Mouse (Mus musculus) neural tube, embryonic 13.5 days (tissue): ENCODE data around the gene Nrp2. TPM values are rescaled to one million over a fixed set of nuclear protein-coding genes. Genes with fewer than 3 reads are reported as not detected.

ENCODE experiments used
- ATAC-seq: fragments of 200-750 bp; cut with Nextera tagmentation; 2 replicates; pipeline ENCODE4 v1.8.0; 2017; ENCODE audit warnings: low read depth, mild to moderate bottlenecking, moderate TSS enrichment, moderate library complexity
- H3K27ac ChIP-seq: fragments of 300-500 bp; sonication (generic); replicated peaks from 2 replicates; pipeline ENCODE4 v1.5.1; 2015; ENCODE audit warnings: moderate library complexity, mild to moderate bottlenecking, inconsistent platforms
- H3K27me3 ChIP-seq: fragments of 300-500 bp; sonication (generic); 2 replicates; pipeline ENCODE4 v1.6.1; 2015; ENCODE audit warnings: mild to moderate bottlenecking, inconsistent platforms
- H3K36me3 ChIP-seq: fragments of 300-500 bp; sonication (generic); 2 replicates; pipeline ENCODE4 v1.6.1; 2015; ENCODE audit warnings: mild to moderate bottlenecking, inconsistent platforms
- H3K4me1 ChIP-seq: fragments of 300-500 bp; sonication (generic); replicated peaks from 2 replicates; pipeline ENCODE4 v1.6.1; 2015; ENCODE audit warnings: inconsistent platforms
- H3K4me2 ChIP-seq: fragments of 300-500 bp; sonication (generic); 2 replicates; pipeline ENCODE4 v1.6.1; 2015; ENCODE audit warnings: inconsistent platforms, mild to moderate bottlenecking, moderate library complexity
- H3K4me3 ChIP-seq: fragments of 300-500 bp; sonication (generic); 2 replicates; pipeline ENCODE4 v1.5.1; 2015; ENCODE audit warnings: mild to moderate bottlenecking, inconsistent platforms
- H3K9ac ChIP-seq: fragments of 300-500 bp; sonication (generic); 2 replicates; pipeline ENCODE4 v1.6.1; 2015; ENCODE audit warnings: moderate library complexity, mild to moderate bottlenecking, inconsistent platforms
- H3K9me3 ChIP-seq: fragments of 300-500 bp; sonication (generic); 2 replicates; pipeline ENCODE4 v1.6.1; 2016; ENCODE audit warnings: inconsistent platforms
- WGBS: fragments of 180-500 bp; shearing (Covaris S2); methylation state at CpG from one replicate; pipeline ENCODE4 v1.1.7; 2015; 5-methylcytosine and 5-hydroxymethylcytosine counted together
- polyA plus RNA-seq: library from polyadenylated mRNA; unstranded; fragments of >200 nt; fragmentation: Nextera tagmentation; extraction: Ambion mirVana; gene quantifications from 2 replicates; pipeline ENCODE4 v1.2.1, GENCODE M21; 2015

The Nrp2 gene
- polyA plus RNA-seq, 1 experiment from 2014 or later: 32.7 TPM

- Histone ChIP-seq H3K9me3 (no peaks in the 10 kb centered on the region), H3K27ac (no peak overlapping the region), H3K9ac (no peak overlapping the region), H3K36me3 (peaks cover 34% of the 10 kb centered on the region), H3K4me3 (no peak overlapping the region), H3K4me1 (peaks cover 44% of the 10 kb centered on the region), H3K4me2 (no peak overlapping the region), H3K27me3 (peaks cover 14% of the 10 kb centered on the region; the same call in 1 of the 2 replicates)
- WGBS: 84% methylated on average over 2 of the region's 2 CpGs
- no peak for ATAC-seq
Measured at GRCm38 (mm10) chr1:62782155-62782554, 79.1 kb downstream of the Nrp2 start.

GRCm38 (mm10) chr1:62782573-62782972 lies 79.5 kb downstream of the Nrp2 start:
- peaks cover 14% of the 10 kb centered on the region; the same call in 1 of the 2 replicates for H3K27me3 ChIP-seq
- peaks cover 40% of the 10 kb centered on the region for H3K4me1 ChIP-seq
- H3K4me2 ChIP-seq: no peak overlapping the region
- no peak overlapping the region for H3K4me3 ChIP-seq
- H3K9ac ChIP-seq: no peak overlapping the region
- no peak overlapping the region for H3K27ac ChIP-seq
- H3K9me3 ChIP-seq: no peaks in the 10 kb centered on the region
- ATAC-seq: no peak
- peaks cover 37% of the 10 kb centered on the region for H3K36me3 ChIP-seq

DNA sequence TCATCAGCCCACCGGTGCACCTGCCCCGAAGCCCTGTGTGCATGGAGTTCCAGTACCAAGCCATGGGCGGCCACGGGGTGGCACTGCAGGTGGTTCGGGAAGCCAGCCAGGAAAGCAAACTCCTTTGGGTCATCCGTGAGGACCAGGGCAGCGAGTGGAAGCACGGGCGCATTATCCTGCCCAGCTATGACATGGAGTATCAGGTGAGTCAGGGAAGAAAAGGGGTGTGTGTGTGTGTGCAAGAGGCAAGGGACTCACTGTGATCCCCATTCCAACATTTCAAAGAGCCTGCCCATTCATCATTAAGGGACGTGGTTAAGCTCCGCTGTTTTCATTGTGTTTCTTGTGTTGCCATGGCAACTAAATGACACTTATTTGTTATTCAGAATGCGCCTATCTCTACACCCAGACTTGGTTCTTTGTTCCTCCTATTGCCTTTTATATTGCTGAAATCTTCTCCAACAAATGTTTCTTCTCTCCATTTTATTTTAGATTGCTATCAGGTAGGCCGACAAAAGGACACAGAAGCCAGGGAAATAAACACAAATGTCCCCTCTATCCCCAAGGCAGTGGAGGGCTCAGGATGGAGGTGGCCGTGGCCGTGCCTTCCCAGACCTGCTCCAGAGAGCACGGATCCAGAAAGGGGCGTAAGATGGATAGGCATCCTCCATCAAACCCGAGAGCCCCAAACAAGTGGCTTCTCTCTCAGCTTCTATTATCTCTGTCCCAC lies 80.4 kb downstream of the Nrp2 start:
- no peak overlapping the region for H3K4me3 ChIP-seq
- ATAC-seq: 0 out of 2 replicates have a peak, but pooled peaks have one; percentile 41
- no peak overlapping the region for H3K4me2 ChIP-seq
- H3K27me3 ChIP-seq: peaks cover 14% of the 10 kb centered on the region; the same call in 1 of the 2 replicates
- WGBS: 54% methylated on average over 18 of the region's 18 CpGs
- no peak overlapping the region for H3K9ac ChIP-seq
- peaks cover 37% of the 10 kb centered on the region for H3K36me3 ChIP-seq
- no peaks in the 10 kb centered on the region for H3K9me3 ChIP-seq
- peaks cover 32% of the 10 kb centered on the region for H3K4me1 ChIP-seq
- peak overlapping the region; percentile 39 for H3K27ac ChIP-seq

DNA sequence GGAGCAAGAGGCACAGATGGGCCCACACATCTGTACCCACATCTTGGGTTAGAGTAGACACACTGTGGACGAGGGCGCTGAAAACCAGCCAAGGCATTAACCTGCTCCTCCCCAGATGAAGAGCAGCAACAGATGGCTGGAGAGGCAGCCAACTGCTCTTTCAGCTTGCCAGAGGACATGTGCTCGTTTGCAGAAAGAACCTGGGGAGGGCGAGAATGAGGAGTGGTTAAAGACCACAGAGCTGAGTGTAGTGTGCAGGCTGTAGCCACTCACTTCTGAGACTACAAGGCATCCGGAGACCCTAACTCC lies 81.0 kb downstream of the Nrp2 start:
- Histone ChIP-seq H3K36me3 (peaks cover 37% of the 10 kb centered on the region), H3K4me1 (peaks cover 32% of the 10 kb centered on the region), H3K4me3 (no peak overlapping the region), H3K4me2 (no peak overlapping the region), H3K9me3 (no peaks in the 10 kb centered on the region), H3K9ac (no peak overlapping the region), H3K27ac (peak overlapping the region; percentile 39), H3K27me3 (peaks cover 14% of the 10 kb centered on the region; the same call in 1 of the 2 replicates)
- WGBS: 46% methylated on average over 5 of the region's 5 CpGs
- peak; percentile 19; the same call in 1 of the 2 replicates for ATAC-seq

GRCm38 (mm10) chr1:62786255-62786654 lies 83.2 kb downstream of the Nrp2 start:
- ATAC-seq: no peak
- no peak overlapping the region for H3K4me3 ChIP-seq
- no peak overlapping the region for H3K4me2 ChIP-seq
- 21% methylated on average over 5 of the region's 5 CpGs for WGBS
- peaks cover 17% of the 10 kb centered on the region for H3K4me1 ChIP-seq
- H3K36me3 ChIP-seq: peaks cover 37% of the 10 kb centered on the region
- H3K9me3 ChIP-seq: no peaks in the 10 kb centered on the region
- H3K9ac ChIP-seq: no peak overlapping the region
- H3K27ac ChIP-seq: no peak overlapping the region
- peaks cover 10% of the 10 kb centered on the region; the same call in 1 of the 2 replicates for H3K27me3 ChIP-seq

DNA sequence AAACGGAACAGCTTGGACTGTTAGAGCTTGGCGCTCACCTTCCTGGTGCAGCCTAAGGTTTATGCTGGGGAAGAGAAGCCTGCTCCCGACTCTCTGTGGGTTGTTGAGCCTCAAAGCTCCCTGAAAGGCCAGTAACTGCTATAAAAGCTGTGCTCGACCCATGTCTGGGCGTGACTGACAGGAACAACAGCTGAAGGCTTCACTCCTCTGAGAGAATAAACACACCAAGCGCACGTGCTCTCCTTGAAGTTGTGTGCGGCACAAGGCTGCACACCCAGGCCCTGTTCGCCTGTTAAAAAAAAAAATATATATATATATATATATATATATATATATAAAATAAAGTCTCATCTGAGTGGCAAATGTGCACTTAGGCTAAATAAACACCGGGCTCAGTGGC lies 84.5 kb downstream of the Nrp2 start:
- Histone ChIP-seq H3K27me3 (no peaks in the 10 kb centered on the region; the same call in 1 of the 2 replicates), H3K4me2 (no peak overlapping the region), H3K9me3 (no peaks in the 10 kb centered on the region), H3K4me1 (peaks cover 17% of the 10 kb centered on the region), H3K36me3 (peaks cover 31% of the 10 kb centered on the region), H3K9ac (no peak overlapping the region), H3K4me3 (no peak overlapping the region), H3K27ac (no peak overlapping the region)
- 81% methylated on average over 10 of the region's 10 CpGs for WGBS
- ATAC-seq: no peak

DNA sequence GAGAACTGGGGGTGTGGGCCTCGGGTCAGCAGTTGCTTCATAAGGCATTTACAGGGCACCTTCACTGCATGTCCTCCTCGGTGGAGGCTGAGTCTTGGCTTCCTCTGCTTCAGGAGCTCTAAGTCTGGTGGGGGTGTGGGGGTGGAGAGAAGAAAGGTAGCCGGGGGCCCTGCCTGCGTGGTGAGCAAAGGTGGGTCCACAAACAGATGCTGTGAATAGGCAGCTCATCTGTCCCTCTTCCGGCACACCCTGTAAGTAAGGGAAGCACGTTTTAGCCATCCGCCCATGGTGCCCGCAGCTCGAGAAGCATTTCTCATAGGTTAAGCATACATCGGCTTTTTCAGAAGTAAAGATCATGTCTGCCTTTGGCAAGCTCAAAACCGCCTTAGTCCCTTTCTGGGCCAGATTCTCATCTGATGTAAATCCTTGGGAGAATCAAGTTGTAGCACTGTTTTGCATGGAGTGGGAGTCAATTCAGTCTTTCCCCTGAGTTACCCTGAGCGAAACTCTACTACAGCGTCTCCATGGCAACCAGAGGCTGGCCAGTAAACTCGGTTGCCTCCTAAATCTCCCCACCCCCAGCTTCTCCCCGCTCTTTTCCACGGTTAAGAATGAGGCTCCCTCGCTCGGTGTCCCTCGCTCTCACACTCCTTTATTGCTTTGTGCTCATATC lies 91.3 kb downstream of the Nrp2 start:
- 16% methylated on average over 19 of the region's 19 CpGs for WGBS
- Histone ChIP-seq H3K27ac (peak overlapping the region; percentile 69), H3K4me3 (no peak overlapping the region), H3K9me3 (no peaks in the 10 kb centered on the region), H3K27me3 (0 out of 2 replicates have a peak, but pooled peaks cover 4% of the 10 kb centered on the region), H3K36me3 (no peaks in the 10 kb centered on the region), H3K9ac (0 out of 2 replicates have a peak overlapping the region, but pooled peaks have one; percentile 5), H3K4me2 (peak overlapping the region; percentile 37), H3K4me1 (peaks cover 23% of the 10 kb centered on the region)
- peak; percentile 81 for ATAC-seq

GRCm38 (mm10) chr1:62794896-62795255 lies 91.8 kb downstream of the Nrp2 start:
- no peaks in the 10 kb centered on the region for H3K9me3 ChIP-seq
- ATAC-seq: no peak
- H3K9ac ChIP-seq: no peak overlapping the region
- WGBS: 43% methylated on average over 2 of the region's 2 CpGs
- no peak overlapping the region for H3K4me3 ChIP-seq
- H3K27ac ChIP-seq: peak overlapping the region; percentile 69
- peaks cover 23% of the 10 kb centered on the region for H3K4me1 ChIP-seq
- H3K36me3 ChIP-seq: no peaks in the 10 kb centered on the region
- peak overlapping the region; percentile 37 for H3K4me2 ChIP-seq
- H3K27me3 ChIP-seq: 0 out of 2 replicates have a peak, but pooled peaks cover 4% of the 10 kb centered on the region

- H3K36me3 ChIP-seq: no peaks in the 10 kb centered on the region
- peak; percentile 75 for ATAC-seq
- H3K9ac ChIP-seq: no peak overlapping the region
- WGBS: 30% methylated on average over 28 of the region's 28 CpGs
- H3K27ac ChIP-seq: no peak overlapping the region
- H3K4me1 ChIP-seq: peaks cover 23% of the 10 kb centered on the region
- H3K4me2 ChIP-seq: peak overlapping the region; percentile 43
- peak overlapping the region; percentile 15; the same call in 1 of the 2 replicates for H3K4me3 ChIP-seq
- H3K27me3 ChIP-seq: 0 out of 2 replicates have a peak, but pooled peaks cover 4% of the 10 kb centered on the region
- H3K9me3 ChIP-seq: no peaks in the 10 kb centered on the region
Measured at GRCm38 (mm10) chr1:62795307-62796037, 92.4 kb downstream of the Nrp2 start.

DNA sequence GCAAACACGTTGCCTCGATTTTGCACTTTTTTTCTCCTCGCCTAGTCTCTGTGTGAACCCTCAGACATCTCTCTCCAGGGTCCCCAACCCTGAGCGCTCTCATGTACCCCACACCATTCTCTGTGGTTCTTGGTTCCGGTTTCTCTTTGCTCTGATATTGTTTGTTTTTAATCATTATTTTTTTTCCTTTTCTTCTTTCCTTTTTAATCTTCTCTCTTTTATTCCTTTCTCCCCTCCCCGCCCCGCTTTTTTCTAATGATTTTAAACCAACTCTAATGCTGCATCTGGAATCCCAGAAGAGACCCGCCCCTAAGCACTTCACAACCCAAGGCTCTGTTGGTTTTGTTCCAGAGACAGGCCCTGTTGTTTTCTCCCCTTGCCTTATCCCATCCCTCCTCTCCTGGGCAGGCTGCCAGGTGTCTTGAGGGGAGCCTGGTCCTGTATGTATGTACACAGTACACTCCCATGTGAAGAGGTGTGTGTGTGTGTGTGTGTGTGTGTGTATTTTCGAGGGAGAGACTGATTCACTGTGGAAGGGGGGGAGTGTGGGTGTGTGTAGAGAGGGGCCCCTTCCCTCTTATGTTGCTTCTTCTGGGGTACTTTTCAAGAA lies 93.1 kb downstream of the Nrp2 start:
- no peaks in the 10 kb centered on the region for H3K36me3 ChIP-seq
- no peak overlapping the region for H3K9ac ChIP-seq
- ATAC-seq: peak; percentile 54
- peak overlapping the region; percentile 43 for H3K4me2 ChIP-seq
- 0 out of 2 replicates have a peak, but pooled peaks cover 4% of the 10 kb centered on the region for H3K27me3 ChIP-seq
- H3K27ac ChIP-seq: no peak overlapping the region
- H3K9me3 ChIP-seq: no peaks in the 10 kb centered on the region
- H3K4me3 ChIP-seq: no peak overlapping the region
- WGBS: 51% methylated on average over 9 of the region's 9 CpGs
- peaks cover 23% of the 10 kb centered on the region for H3K4me1 ChIP-seq

DNA sequence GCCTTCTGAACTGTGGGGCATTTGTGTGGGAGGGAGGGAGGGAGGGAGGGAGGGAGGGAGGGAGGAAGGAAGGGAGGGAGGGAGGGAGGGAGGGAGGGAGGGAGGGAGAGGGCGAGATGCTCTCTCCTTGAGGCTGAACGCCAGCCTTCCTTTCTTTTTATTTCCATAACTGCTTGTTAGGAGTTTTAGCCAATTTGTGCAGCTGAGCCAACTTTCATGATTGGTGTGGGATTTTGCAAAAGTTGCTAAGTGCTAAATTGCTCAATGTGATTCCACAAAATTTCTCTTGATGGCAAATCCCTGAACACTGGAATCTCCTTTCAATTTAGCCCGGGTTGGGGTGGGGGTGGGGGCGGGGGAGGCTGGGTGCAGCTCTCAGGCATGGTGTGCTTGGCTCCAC lies 96.3 kb downstream of the Nrp2 start:
- Histone ChIP-seq H3K4me3 (no peak overlapping the region), H3K27ac (no peak overlapping the region), H3K4me1 (peaks cover 16% of the 10 kb centered on the region), H3K27me3 (no peaks in the 10 kb centered on the region), H3K9me3 (no peaks in the 10 kb centered on the region), H3K36me3 (no peaks in the 10 kb centered on the region), H3K9ac (no peak overlapping the region), H3K4me2 (no peak overlapping the region)
- ATAC-seq: no peak
- 74% methylated on average over 4 of the region's 4 CpGs for WGBS

GRCm38 (mm10) chr1:62800351-62800750 lies 97.3 kb downstream of the Nrp2 start:
- 90% methylated on average over 5 of the region's 5 CpGs for WGBS
- Histone ChIP-seq H3K4me3 (no peak overlapping the region), H3K9ac (no peak overlapping the region), H3K27me3 (no peaks in the 10 kb centered on the region), H3K4me2 (no peak overlapping the region), H3K4me1 (peaks cover 7% of the 10 kb centered on the region), H3K27ac (no peak overlapping the region), H3K36me3 (no peaks in the 10 kb centered on the region), H3K9me3 (no peaks in the 10 kb centered on the region)
- no peak for ATAC-seq
